Mouse (Mus musculus): Measurements from ENCODE around the gene Hyal2. TPM values are rescaled to one million over a fixed set of nuclear protein-coding genes. Genes with fewer than 3 reads are reported as not detected.

The Hyal2 gene
- polyA plus RNA-seq, 1 experiment from 2014 or later = 81.0 TPM

DNA sequence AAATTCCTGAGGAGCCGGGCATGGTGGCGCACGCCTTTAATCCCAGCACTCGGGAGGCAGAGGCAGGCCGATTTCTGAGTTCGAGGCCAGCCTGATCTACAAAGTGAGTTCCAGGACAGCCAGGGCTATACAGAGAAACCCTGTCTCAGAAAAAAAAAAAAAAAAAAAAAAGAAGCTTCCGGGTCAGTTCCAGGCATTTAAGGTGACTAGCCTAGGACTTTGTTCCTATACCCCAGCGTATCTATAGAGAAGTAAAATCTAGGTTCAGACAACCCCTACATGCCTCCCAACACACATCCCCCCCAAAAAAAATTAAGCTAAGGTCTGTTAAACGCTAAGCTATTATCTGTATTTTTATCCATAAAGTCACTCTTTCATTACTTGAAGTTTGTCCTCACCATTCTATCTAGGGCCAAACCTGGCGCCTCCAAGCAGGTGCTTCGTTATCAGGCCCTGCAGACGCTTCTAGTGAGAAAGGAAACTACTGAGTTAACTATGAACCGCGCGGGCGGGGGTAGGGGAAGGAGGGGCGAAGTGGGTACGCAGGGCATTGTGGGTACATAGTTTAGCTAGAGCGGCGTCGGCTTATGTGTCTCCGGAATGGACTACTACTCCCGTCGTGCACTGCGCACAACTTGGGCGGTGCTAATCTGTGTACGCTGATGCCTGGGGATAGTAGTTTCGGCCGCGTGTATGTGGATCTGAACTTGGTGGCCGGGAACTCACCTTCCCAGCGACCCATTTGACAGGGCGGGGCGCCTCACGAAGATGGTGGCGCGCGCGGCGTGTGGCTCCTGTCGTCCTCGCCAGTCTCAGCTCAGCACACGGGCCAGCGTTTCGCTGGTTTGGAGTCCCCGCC lies 19.5 kb downstream of the Hyal2 start, which contains the start of gene Ifrd2:
Ifrd2 (plus strand) TSS at position 669 of the 859 bp plus-strand sequence.
- H3K9ac ChIP-seq = peak within 1 kb of the TSS; percentile 63
- H3K27ac ChIP-seq = peak within 1 kb of the TSS; percentile 79
- peak within 1 kb of the TSS; percentile 73 for H3K4me2 ChIP-seq (replicated peaks)
- 12% methylated on average over 46 of the region's 46 CpGs for WGBS
- H3K36me3 ChIP-seq = peaks cover 32% of the 10 kb centered on the region
- no peaks in the 10 kb centered on the region for H3K9me3 ChIP-seq
- H3K4me3 ChIP-seq (replicated peaks) = peak within 1 kb of the TSS; percentile 74
- H3K4me1 ChIP-seq (replicated peaks) = peaks cover 31% of the 10 kb centered on the region
- no peaks in the 10 kb centered on the region for H3K27me3 ChIP-seq (replicated peaks)
- ATAC-seq = peak; percentile 97

- peak overlapping the region; percentile 74 for H3K4me3 ChIP-seq (replicated peaks)
- peaks cover 28% of the 10 kb centered on the region for H3K4me1 ChIP-seq (replicated peaks)
- peak overlapping the region; percentile 73 for H3K4me2 ChIP-seq (replicated peaks)
- no peaks in the 10 kb centered on the region for H3K27me3 ChIP-seq (replicated peaks)
- 2% methylated on average over 33 of the region's 33 CpGs for WGBS
- no peak for ATAC-seq
- H3K36me3 ChIP-seq = peaks cover 37% of the 10 kb centered on the region
- peak overlapping the region; percentile 63 for H3K9ac ChIP-seq
- H3K27ac ChIP-seq = peak overlapping the region; percentile 49; the same call in 1 of the 2 replicates
- H3K9me3 ChIP-seq = no peaks in the 10 kb centered on the region
Measured at GRCm38 (mm10) chr9:107587833-107588639, 20.3 kb downstream of the Hyal2 start.

GRCm38 (mm10) chr9:107590058-107590772 lies 22.5 kb downstream of the Hyal2 start:
- Histone ChIP-seq H3K27me3 (replicated peaks) (no peaks in the 10 kb centered on the region), H3K9me3 (no peaks in the 10 kb centered on the region), H3K4me1 (replicated peaks) (peaks cover 28% of the 10 kb centered on the region), H3K4me2 (replicated peaks) (peak overlapping the region; percentile 73), H3K36me3 (peaks cover 41% of the 10 kb centered on the region), H3K27ac (peak overlapping the region; percentile 72), H3K9ac (peak overlapping the region; percentile 17; the same call in 1 of the 2 replicates), H3K4me3 (replicated peaks) (peak overlapping the region; percentile 2; the same call in 1 of the 2 replicates)
- WGBS = 78% methylated on average over 25 of the region's 25 CpGs
- peak; percentile 6; the same call in 1 of the 2 replicates for ATAC-seq

DNA sequence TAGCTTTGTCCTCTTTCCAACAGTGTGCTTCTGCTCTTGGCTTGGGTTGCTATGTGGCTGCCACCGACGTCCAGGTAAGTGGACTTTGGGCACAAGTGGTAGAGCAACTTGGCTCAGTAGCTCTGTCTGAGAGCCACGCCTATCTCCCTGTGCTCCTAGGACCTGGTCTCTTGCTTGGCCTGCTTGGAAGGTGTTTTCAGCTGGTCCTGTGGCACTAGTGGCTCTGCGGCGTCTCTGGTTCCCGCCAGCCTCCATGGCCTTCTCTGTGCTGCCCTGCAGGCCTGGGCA lies 23.0 kb downstream of the Hyal2 start:
- H3K27ac ChIP-seq = peak overlapping the region; percentile 72
- H3K9me3 ChIP-seq = no peaks in the 10 kb centered on the region
- H3K4me1 ChIP-seq (replicated peaks) = peaks cover 28% of the 10 kb centered on the region
- no peak overlapping the region for H3K9ac ChIP-seq
- peaks cover 41% of the 10 kb centered on the region for H3K36me3 ChIP-seq
- ATAC-seq = no peak
- H3K4me2 ChIP-seq (replicated peaks) = peak overlapping the region; percentile 73
- WGBS = 83% methylated on average over 6 of the region's 6 CpGs
- no peaks in the 10 kb centered on the region for H3K27me3 ChIP-seq (replicated peaks)
- peak overlapping the region; percentile 2; the same call in 1 of the 2 replicates for H3K4me3 ChIP-seq (replicated peaks)

DNA sequence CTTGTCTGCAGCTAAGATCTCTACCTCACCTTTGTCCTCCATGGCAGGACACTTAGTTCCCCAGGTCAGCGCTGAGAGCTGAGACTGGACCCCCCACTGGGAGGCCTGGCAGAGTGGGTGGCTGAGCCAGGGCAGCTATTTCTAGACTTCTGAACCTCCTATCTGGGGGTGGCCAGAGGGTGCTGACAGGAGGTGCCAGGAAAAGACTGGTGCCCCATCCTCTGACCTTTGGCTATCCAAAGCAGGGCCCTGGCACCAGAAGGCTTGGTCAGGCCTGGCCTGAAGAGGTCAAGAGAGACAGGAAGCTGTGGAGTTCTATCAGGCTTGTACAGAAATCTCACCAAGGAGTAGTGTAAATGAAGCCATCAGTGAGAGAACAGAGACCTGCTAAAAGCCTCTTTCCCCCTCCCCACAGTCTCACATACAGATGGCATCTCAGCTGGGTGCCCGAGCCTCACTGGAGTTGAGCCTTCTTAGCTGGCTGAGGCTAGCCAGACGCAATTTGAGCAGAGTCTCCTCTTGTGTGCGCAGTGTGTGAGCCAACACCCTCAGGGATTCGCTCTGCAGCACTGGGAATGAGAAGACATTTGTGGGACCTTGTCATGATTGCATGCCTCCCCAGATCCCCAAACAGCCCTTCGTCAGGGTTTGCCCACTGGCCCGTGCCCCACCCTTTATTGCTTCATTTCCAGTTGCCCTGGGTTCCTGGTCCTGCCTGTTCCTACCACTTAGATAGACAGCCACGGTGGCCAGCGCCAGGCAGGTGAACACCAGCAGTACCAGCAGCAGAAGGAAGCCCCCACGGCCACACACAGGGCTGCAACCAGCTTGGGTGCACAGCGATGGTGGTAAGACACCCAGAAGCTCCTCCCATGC lies 25.6 kb downstream of the Hyal2 start:
- Histone ChIP-seq H3K4me1 (replicated peaks) (peaks cover 22% of the 10 kb centered on the region), H3K27me3 (replicated peaks) (no peaks in the 10 kb centered on the region), H3K4me2 (replicated peaks) (no peak overlapping the region), H3K27ac (no peak overlapping the region), H3K9ac (no peak overlapping the region), H3K9me3 (no peaks in the 10 kb centered on the region), H3K36me3 (peaks cover 44% of the 10 kb centered on the region), H3K4me3 (replicated peaks) (no peak overlapping the region)
- 80% methylated on average over 11 of the region's 11 CpGs for WGBS
- no peak for ATAC-seq

DNA sequence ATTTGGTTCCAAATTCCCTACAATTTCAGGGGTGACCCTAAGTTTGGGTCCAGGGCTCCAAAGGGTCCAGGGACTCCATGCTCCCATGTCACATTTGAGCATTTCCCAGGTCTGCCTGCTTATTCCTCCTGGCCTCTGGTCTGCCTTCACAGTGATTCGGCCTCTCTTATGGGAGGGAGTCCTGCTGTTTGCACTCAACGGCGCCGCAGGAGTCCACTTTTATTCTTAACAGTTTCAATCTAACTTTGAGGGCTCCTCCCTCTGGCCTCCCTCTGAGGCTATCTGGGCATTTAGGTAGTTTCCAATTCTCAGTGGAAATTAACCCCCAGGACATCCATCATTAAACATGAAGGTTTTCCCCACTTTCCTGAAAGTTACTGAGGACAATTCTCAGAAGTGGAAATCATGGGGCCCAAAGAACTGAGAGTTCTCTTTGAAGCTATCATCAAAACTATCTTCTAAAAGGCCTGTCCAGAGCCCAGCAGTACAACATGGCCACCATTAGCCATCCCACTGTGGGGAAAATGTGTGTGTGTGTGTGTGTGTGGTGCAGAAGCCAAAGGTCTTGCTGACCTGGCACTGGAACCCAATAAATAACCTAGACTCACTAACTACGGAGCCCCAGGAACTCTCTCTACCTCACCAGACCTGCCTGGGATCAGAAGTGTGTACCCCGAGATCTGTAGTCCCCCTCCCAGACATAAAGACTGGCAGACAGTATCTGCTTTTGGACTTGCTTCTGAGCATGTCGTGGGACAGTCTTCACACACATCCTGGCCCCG lies 26.7 kb downstream of the Hyal2 start:
- WGBS = 78% methylated on average over 8 of the region's 8 CpGs
- no peak overlapping the region for H3K4me2 ChIP-seq (replicated peaks)
- H3K36me3 ChIP-seq = peaks cover 44% of the 10 kb centered on the region
- H3K4me1 ChIP-seq (replicated peaks) = peaks cover 19% of the 10 kb centered on the region
- H3K9ac ChIP-seq = no peak overlapping the region
- no peaks in the 10 kb centered on the region for H3K27me3 ChIP-seq (replicated peaks)
- ATAC-seq = no peak
- H3K27ac ChIP-seq = no peak overlapping the region
- no peaks in the 10 kb centered on the region for H3K9me3 ChIP-seq
- no peak overlapping the region for H3K4me3 ChIP-seq (replicated peaks)

DNA sequence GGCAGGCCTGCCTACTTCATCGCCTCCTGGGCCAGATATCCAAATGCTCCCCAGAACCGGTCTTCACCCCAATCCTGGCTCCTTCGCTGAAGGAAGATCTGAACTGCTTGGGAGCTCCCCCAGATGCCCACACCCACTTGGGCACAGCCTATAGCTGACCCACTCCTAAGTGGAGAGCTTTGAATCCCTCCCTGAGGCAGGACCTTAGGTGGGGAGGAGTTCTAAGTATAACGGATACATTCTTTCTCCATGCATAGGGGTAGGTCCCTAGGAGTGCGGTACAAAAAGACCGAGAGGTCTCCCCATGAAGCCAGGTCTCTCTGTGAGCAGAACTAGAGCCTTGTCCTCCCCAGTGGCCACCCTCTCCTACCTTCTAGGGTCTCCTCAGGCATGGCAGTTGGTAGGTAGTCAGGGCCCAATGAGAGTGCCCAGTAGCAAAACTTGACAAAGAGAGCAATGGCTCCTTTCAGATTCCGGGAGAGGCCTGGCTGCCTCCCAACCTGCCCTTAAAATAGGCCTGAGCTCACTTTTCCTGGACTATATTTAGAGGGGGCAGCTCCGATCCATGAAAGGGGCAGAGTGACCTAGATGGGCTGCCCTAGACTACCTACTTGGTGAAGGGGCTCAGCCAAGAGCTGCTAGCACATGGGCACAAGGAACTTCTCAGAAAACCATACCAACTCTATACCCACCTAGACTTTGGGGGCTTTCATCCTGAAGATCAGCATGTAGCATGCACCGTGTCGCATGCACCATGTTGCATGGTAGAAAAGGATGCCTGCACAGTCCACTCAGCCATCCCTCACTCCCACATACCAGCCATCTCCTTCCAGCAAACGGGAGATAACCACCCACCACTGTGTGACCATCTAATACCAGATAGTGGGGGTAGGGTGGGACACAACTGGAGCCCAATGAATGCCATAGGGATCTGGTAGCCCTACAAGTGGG lies 29.1 kb downstream of the Hyal2 start:
- ATAC-seq = no peak
- WGBS = 89% methylated on average over 11 of the region's 11 CpGs
- peaks cover 24% of the 10 kb centered on the region for H3K36me3 ChIP-seq

GRCm38 (mm10) chr9:107598385-107598784 lies 30.6 kb downstream of the Hyal2 start:
- Histone ChIP-seq H3K9me3 (no peaks in the 10 kb centered on the region), H3K4me3 (replicated peaks) (no peak overlapping the region), H3K36me3 (0 out of 2 replicates have a peak, but pooled peaks cover 10% of the 10 kb centered on the region), H3K9ac (no peak overlapping the region), H3K4me1 (replicated peaks) (peaks cover 17% of the 10 kb centered on the region; the same call in 1 of the 2 replicates), H3K27me3 (replicated peaks) (no peaks in the 10 kb centered on the region), H3K4me2 (replicated peaks) (no peak overlapping the region), H3K27ac (no peak overlapping the region)
- no peak for ATAC-seq
- 70% methylated on average over 5 of the region's 5 CpGs for WGBS

More for the DNA sequence above, 29.1 kb downstream of the Hyal2 start:
- H3K27ac ChIP-seq = no peak overlapping the region
- no peak overlapping the region for H3K4me3 ChIP-seq (replicated peaks)
- H3K9me3 ChIP-seq = no peaks in the 10 kb centered on the region
- H3K9ac ChIP-seq = no peak overlapping the region
- peaks cover 15% of the 10 kb centered on the region; the same call in 1 of the 2 replicates for H3K4me1 ChIP-seq (replicated peaks)
- no peak overlapping the region for H3K4me2 ChIP-seq (replicated peaks)
- no peaks in the 10 kb centered on the region for H3K27me3 ChIP-seq (replicated peaks)

DNA sequence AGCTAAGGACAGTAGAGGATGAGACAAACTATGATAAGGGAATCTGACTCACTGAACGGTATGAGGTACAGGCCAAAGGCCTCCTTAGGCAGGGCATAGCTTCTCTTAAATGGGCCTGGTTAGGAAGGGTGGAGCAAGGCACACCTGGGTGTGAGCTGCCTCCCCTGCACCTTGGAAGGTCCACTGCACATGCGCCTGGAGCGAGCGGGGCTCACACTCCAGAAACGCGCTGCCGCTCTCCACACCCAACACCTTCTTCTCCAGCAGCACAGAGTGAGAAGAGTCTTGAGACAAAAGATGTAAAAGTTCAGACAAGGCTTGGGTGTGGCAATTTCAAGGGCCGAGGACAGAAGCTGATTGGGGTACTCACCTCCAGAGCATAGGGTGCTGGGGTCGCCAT lies 31.7 kb downstream of the Hyal2 start:
- Histone ChIP-seq H3K27ac (no peak overlapping the region), H3K4me3 (replicated peaks) (no peak overlapping the region), H3K4me1 (replicated peaks) (peaks cover 25% of the 10 kb centered on the region; the same call in 1 of the 2 replicates), H3K9me3 (no peaks in the 10 kb centered on the region), H3K9ac (no peak overlapping the region), H3K36me3 (0 out of 2 replicates have a peak, but pooled peaks cover 3% of the 10 kb centered on the region), H3K4me2 (replicated peaks) (no peak overlapping the region), H3K27me3 (replicated peaks) (no peaks in the 10 kb centered on the region)
- no peak for ATAC-seq
- WGBS = 79% methylated on average over 9 of the region's 9 CpGs

- WGBS = 67% methylated on average over 14 of the region's 14 CpGs
- Histone ChIP-seq H3K27me3 (replicated peaks) (no peaks in the 10 kb centered on the region), H3K4me1 (replicated peaks) (peaks cover 27% of the 10 kb centered on the region; the same call in 1 of the 2 replicates), H3K27ac (no peak overlapping the region), H3K9ac (no peak overlapping the region), H3K36me3 (0 out of 2 replicates have a peak, but pooled peaks cover 3% of the 10 kb centered on the region), H3K4me3 (replicated peaks) (no peak overlapping the region), H3K4me2 (replicated peaks) (no peak overlapping the region), H3K9me3 (no peaks in the 10 kb centered on the region)
- no peak for ATAC-seq
Measured at GRCm38 (mm10) chr9:107599842-107600241, 32.1 kb downstream of the Hyal2 start.

Measured in intestine, embryonic 15.5 days (tissue).